Mouse (Mus musculus) liver, embryonic 16.5 days (tissue): ENCODE results near the gene Maats1. TPM values are rescaled to one million over a fixed set of nuclear protein-coding genes. Genes with fewer than 3 reads are reported as not detected.

Experiments used
- ATAC-seq: fragments of 200-750 bp; cut with Nextera tagmentation; 2 replicates; pipeline ENCODE4 v1.8.0; 2017; ENCODE audit warnings: low read depth, mild to moderate bottlenecking, moderate number of reproducible peaks, moderate library complexity
- H3K27ac ChIP-seq: fragments of 300-500 bp; sonication (generic); 2 replicates; pipeline ENCODE4 v1.5.1; 2014; ENCODE audit warnings: mild to moderate bottlenecking, low read length
- H3K27me3 ChIP-seq: fragments of 300-500 bp; sonication (generic); 2 replicates; pipeline ENCODE4 v1.6.1; 2014; ENCODE audit warnings: low read depth, low read length, mixed read lengths; ENCODE audit not compliant: control insufficient read depth, insufficient read depth
- H3K36me3 ChIP-seq: fragments of 300-500 bp; sonication (generic); 2 replicates; pipeline ENCODE4 v1.6.1; 2014; ENCODE audit warnings: mild to moderate bottlenecking; ENCODE audit not compliant: control insufficient read depth, insufficient read depth
- H3K4me1 ChIP-seq: fragments of 300-500 bp; sonication (generic); 2 replicates; pipeline ENCODE4 v1.6.1; 2014; ENCODE audit warnings: low read depth, low read length, mixed read lengths; ENCODE audit not compliant: control insufficient read depth
- H3K4me2 ChIP-seq: fragments of 300-500 bp; sonication (generic); 2 replicates; pipeline ENCODE4 v1.6.1; 2014; ENCODE audit warnings: low read depth, low read length, mixed read lengths
- H3K4me3 ChIP-seq: fragments of 300-500 bp; sonication (generic); 2 replicates; pipeline ENCODE4 v1.5.1; 2014; ENCODE audit warnings: low read depth, mild to moderate bottlenecking, low read length
- H3K9ac ChIP-seq: fragments of 300-500 bp; sonication (generic); 2 replicates; pipeline ENCODE4 v1.6.1; 2014; ENCODE audit warnings: low read depth, low read length
- H3K9me3 ChIP-seq: fragments of 300-500 bp; sonication (generic); replicated peaks from 2 replicates; pipeline ENCODE4 v1.6.1; 2016; ENCODE audit warnings: low read length; ENCODE audit not compliant: control insufficient read depth
- WGBS: fragments of 180-500 bp; shearing (Covaris S2); extraction: QIAGEN DNeasy Blood & Tissue Kit; methylation state at CpG from one replicate; pipeline ENCODE4 v1.1.7; 2014; ENCODE audit not compliant: insufficient replicate concordance; 5-methylcytosine and 5-hydroxymethylcytosine counted together
- polyA plus RNA-seq: library from polyadenylated mRNA; unstranded; fragments of >200 nt; fragmentation: Nextera tagmentation; extraction: Ambion mirVana; gene quantifications from 2 replicates; pipeline ENCODE4 v1.2.1, GENCODE M21; 2015

Maats1 gene
- polyA plus RNA-seq, 1 experiment from 2014 or later: 0.06 TPM

GRCm38 (mm10) chr16:38365390-38365789 is 23.4 kb upstream of the Maats1 start:
- Histone ChIP-seq H3K36me3 (no peaks in the 10 kb centered on the region), H3K4me3 (no peak overlapping the region), H3K27ac (no peak overlapping the region), H3K9me3 (no peaks in the 10 kb centered on the region), H3K4me2 (no peak overlapping the region), H3K4me1 (peaks cover 33% of the 10 kb centered on the region), H3K9ac (no peak overlapping the region), H3K27me3 (no peaks in the 10 kb centered on the region)
- 85% methylated on average over 10 of the region's 10 CpGs for WGBS
- no peak for ATAC-seq

- no peaks in the 10 kb centered on the region for H3K9me3 ChIP-seq
- no peak overlapping the region for H3K9ac ChIP-seq
- no peak overlapping the region for H3K27ac ChIP-seq
- H3K4me3 ChIP-seq: no peak overlapping the region
- 58% methylated on average over 7 of the region's 7 CpGs for WGBS
- no peak overlapping the region for H3K4me2 ChIP-seq
- peaks cover 28% of the 10 kb centered on the region for H3K4me1 ChIP-seq
- no peaks in the 10 kb centered on the region for H3K36me3 ChIP-seq
- H3K27me3 ChIP-seq: no peaks in the 10 kb centered on the region
- ATAC-seq: no peak
These were observed 21.7 kb upstream of the Maats1 start for GRCm38 (mm10) chr16:38363657-38364056.

DNA sequence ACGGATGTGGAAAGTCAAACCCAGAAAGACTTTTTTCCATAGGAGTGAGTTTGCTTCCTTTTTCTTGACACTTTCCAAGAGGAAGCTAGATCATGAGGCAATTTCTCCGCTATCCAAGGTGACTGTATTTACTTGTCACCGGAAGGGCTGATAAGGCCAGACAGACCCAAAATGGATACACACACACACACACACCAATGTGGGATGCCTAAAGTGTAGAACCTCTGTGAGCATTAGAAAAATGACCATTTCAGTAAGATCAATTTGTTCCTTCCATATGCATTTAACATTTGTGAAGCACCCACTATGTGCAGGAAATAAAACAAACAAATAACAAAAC is 21.3 kb upstream of the Maats1 start:
- H3K9me3 ChIP-seq: no peaks in the 10 kb centered on the region

GRCm38 (mm10) chr16:38362493-38363255 is 20.7 kb upstream of the Maats1 start:
- Histone ChIP-seq H3K27ac (no peak overlapping the region), H3K27me3 (no peaks in the 10 kb centered on the region), H3K4me3 (no peak overlapping the region), H3K4me2 (no peak overlapping the region), H3K4me1 (peaks cover 24% of the 10 kb centered on the region), H3K9me3 (no peaks in the 10 kb centered on the region), H3K36me3 (no peaks in the 10 kb centered on the region), H3K9ac (no peak overlapping the region)
- ATAC-seq: no peak
- WGBS: 75% methylated on average over 20 of the region's 20 CpGs

More for the DNA sequence above, 21.3 kb upstream of the Maats1 start:
- ATAC-seq: no peak
- no peak overlapping the region for H3K27ac ChIP-seq
- peaks cover 24% of the 10 kb centered on the region for H3K4me1 ChIP-seq
- whole genome bisulfite sequencing: 48% methylated on average over 3 of the region's 3 CpGs
- H3K9ac ChIP-seq: no peak overlapping the region
- no peak overlapping the region for H3K4me2 ChIP-seq
- H3K36me3 ChIP-seq: no peaks in the 10 kb centered on the region
- H3K4me3 ChIP-seq: no peak overlapping the region
- no peaks in the 10 kb centered on the region for H3K27me3 ChIP-seq

GRCm38 (mm10) chr16:38361933-38362332 is 20.0 kb upstream of the Maats1 start, which contains the start of gene Popdc2:
Popdc2 (plus strand) TSS chr16:38362209.
- Histone ChIP-seq H3K36me3 (no peaks in the 10 kb centered on the region), H3K9ac (no peak within 1 kb of the TSS), H3K4me1 (peaks cover 24% of the 10 kb centered on the region), H3K4me3 (no peak within 1 kb of the TSS), H3K27me3 (no peaks in the 10 kb centered on the region), H3K9me3 (no peaks in the 10 kb centered on the region), H3K27ac (no peak within 1 kb of the TSS), H3K4me2 (no peak within 1 kb of the TSS)
- 55% methylated on average over 10 of the region's 10 CpGs for WGBS
- no peak for ATAC-seq

- Histone ChIP-seq H3K4me1 (peaks cover 21% of the 10 kb centered on the region), H3K4me3 (no peak overlapping the region), H3K36me3 (no peaks in the 10 kb centered on the region), H3K9ac (no peak overlapping the region), H3K27me3 (no peaks in the 10 kb centered on the region), H3K4me2 (no peak overlapping the region), H3K27ac (no peak overlapping the region), H3K9me3 (no peaks in the 10 kb centered on the region)
- no peak for ATAC-seq
- 41% methylated on average over 2 of the region's 2 CpGs for WGBS
These were observed 18.4 kb upstream of the Maats1 start for GRCm38 (mm10) chr16:38360317-38360716.

GRCm38 (mm10) chr16:38359857-38360256 is 17.9 kb upstream of the Maats1 start:
- Histone ChIP-seq H3K27me3 (no peaks in the 10 kb centered on the region), H3K9ac (no peak overlapping the region), H3K4me1 (peaks cover 21% of the 10 kb centered on the region), H3K4me2 (no peak overlapping the region), H3K36me3 (no peaks in the 10 kb centered on the region), H3K9me3 (no peaks in the 10 kb centered on the region), H3K4me3 (no peak overlapping the region), H3K27ac (no peak overlapping the region)
- ATAC-seq: no peak
- WGBS: 38% methylated on average over 3 of the region's 3 CpGs

- no peaks in the 10 kb centered on the region for H3K9me3 ChIP-seq
- peaks cover 23% of the 10 kb centered on the region for H3K4me1 ChIP-seq
- no peak overlapping the region for H3K4me2 ChIP-seq
- no peak overlapping the region for H3K27ac ChIP-seq
- no peak overlapping the region for H3K4me3 ChIP-seq
- WGBS: 89% methylated on average over 2 of the region's 2 CpGs
- no peak overlapping the region for H3K9ac ChIP-seq
- no peak for ATAC-seq
- no peaks in the 10 kb centered on the region for H3K36me3 ChIP-seq
- H3K27me3 ChIP-seq: no peaks in the 10 kb centered on the region
These were observed 17.3 kb upstream of the Maats1 start for GRCm38 (mm10) chr16:38359241-38359640.

DNA sequence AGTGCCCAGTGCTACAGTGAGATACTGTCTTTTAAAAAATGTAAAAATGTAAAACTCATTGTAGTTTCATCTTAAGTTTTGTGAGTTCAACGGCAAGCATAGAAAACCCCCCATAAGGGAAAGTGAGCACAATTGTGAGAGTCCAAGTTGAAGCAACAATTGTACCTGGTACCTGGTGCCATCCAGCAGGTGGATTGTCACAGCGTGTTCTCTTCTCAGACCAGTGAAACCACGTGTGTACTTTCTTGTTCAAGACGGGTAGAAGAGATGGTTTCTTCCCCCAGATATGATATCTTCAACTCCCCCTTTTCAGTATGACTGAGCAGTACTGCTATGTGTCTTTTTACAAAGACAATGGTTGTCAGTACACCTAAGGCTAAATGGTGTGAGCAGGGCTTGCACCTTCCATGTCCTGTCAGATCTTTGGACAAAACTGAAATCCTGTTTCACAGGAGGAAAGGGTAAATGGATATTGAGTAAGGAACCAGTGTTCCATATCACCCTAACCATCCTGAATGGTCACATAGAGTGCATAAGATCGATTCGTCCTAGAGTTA is 16.4 kb upstream of the Maats1 start:
- WGBS: 64% methylated on average over 6 of the region's 6 CpGs
- no peak overlapping the region for H3K4me3 ChIP-seq
- H3K4me1 ChIP-seq: peaks cover 23% of the 10 kb centered on the region
- H3K36me3 ChIP-seq: peaks cover 2% of the 10 kb centered on the region; the same call in 1 of the 2 replicates
- no peaks in the 10 kb centered on the region for H3K27me3 ChIP-seq
- no peak overlapping the region for H3K27ac ChIP-seq
- no peak for ATAC-seq
- no peak overlapping the region for H3K4me2 ChIP-seq
- no peak overlapping the region for H3K9ac ChIP-seq
- no peaks in the 10 kb centered on the region for H3K9me3 ChIP-seq
